Mouse (Mus musculus) myocyte (in vitro differentiated cells): Measurements from ENCODE around the gene Tmem201.

Source experiments
- CEBPB ChIP-seq: IDR thresholded peaks from 2 replicates; pipeline ENCODE4 v1.6.1; 2011; ENCODE audit warnings: mild to moderate bottlenecking, moderate library complexity; ENCODE audit not compliant: poor library complexity, insufficient read depth, severe bottlenecking
- E2F4 ChIP-seq: IDR thresholded peaks from one replicate; pipeline ENCODE4 v1.6.1; 2011; ENCODE audit warnings: mild to moderate bottlenecking, control low read depth, moderate library complexity; ENCODE audit not compliant: insufficient read depth
- MAX ChIP-seq: IDR thresholded peaks from one replicate; pipeline ENCODE4 v1.6.1; 2011; ENCODE audit warnings: low read depth, mild to moderate bottlenecking, control low read depth
- MYOD1 ChIP-seq, 3 experiments: IDR thresholded peaks; one replicate each; pipeline ENCODE4 v1.6.1; 2011; ENCODE audit warnings: control low read depth in 2 of 3, low read depth in 2 of 3, mild to moderate bottlenecking in 2 of 3, moderate library complexity in 1 of 3; ENCODE audit not compliant: insufficient read length in 2 of 3, control insufficient read depth in 1 of 3
- MYOG ChIP-seq, 3 experiments: IDR thresholded peaks; one replicate each; pipeline ENCODE4 v1.6.1; 2011; ENCODE audit warnings: control low read depth in 2 of 3, low read depth in 2 of 3, mild to moderate bottlenecking in 2 of 3; ENCODE audit not compliant: insufficient read length in 2 of 3, control insufficient read depth in 1 of 3, insufficient read depth in 1 of 3
- POLR2A ChIP-seq: IDR thresholded peaks from one replicate; pipeline ENCODE4 v1.6.1; 2011; ENCODE audit warnings: low read depth, mild to moderate bottlenecking, control low read depth, moderate library complexity; ENCODE audit not compliant: insufficient read length
- POLR2AphosphoS2 ChIP-seq: IDR thresholded peaks from one replicate; pipeline ENCODE4 v1.6.1; 2011; ENCODE audit warnings: low read depth, control low read depth; ENCODE audit not compliant: insufficient read length
- REST ChIP-seq: IDR thresholded peaks from one replicate; pipeline ENCODE4 v1.6.1; 2011; ENCODE audit warnings: mild to moderate bottlenecking, control low read depth, moderate library complexity; ENCODE audit not compliant: insufficient read depth, insufficient read length
- TCF12 ChIP-seq: IDR thresholded peaks from one replicate; pipeline ENCODE4 v1.6.1; 2011; ENCODE audit warnings: mild to moderate bottlenecking, control low read depth; ENCODE audit not compliant: poor library complexity, insufficient read depth, severe bottlenecking
- USF1 ChIP-seq: IDR thresholded peaks from one replicate; pipeline ENCODE4 v1.6.1; 2011; ENCODE audit warnings: low read depth, mild to moderate bottlenecking, control low read depth, moderate library complexity

DNA sequence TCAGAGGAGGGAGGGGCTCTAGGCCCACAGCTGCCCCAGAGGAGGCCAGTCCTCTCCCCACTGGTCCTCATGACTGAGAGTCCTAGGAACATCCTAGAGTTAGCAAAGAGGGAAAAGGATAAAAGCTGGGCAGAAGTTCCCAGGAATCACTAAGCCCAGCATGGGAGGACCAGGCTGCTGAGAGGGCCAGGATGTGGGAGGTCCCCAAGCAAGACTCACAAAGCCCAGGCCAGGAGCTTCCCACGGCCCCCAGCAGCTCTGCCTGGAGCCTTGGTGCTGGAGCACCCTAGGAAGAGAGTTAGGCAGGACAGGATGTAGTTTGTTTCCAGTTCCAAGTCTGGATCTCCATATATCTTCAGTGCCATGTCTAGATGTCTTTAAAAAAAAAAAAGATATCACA lies 59.8 kb downstream of the Tmem201 start:
- no peak for TF ChIP-seq POLR2A
- TF ChIP-seq USF1: no peak
- no peak for TF ChIP-seq MAX
- no peak for TF ChIP-seq E2F4
- TF ChIP-seq POLR2AphosphoS2: no peak
- TF ChIP-seq MYOD1 (IDR thresholded peaks at IDR 0.05; ENCODE audit: control insufficient read depth in 1 of 3, insufficient read length in 2 of 3, low read depth in 2 of 3): no peak
- TF ChIP-seq TCF12: no peak
- TF ChIP-seq CEBPB: no peak
- TF ChIP-seq MYOG (IDR thresholded peaks at IDR 0.05; ENCODE audit: control insufficient read depth in 1 of 3, insufficient read depth in 1 of 3, insufficient read length in 2 of 3, low read depth in 2 of 3): no peak
- no peak for TF ChIP-seq REST
